Mouse (Mus musculus) common myeloid progenitor, adult 5-6 weeks (primary cell): Measurements from ENCODE around the gene Slc8a3. TPM values are rescaled to one million over a fixed set of nuclear protein-coding genes. Genes with fewer than 3 reads are reported as not detected.

ENCODE experiments used
- ATAC-seq: replicated peaks from 2 replicates; pipeline ENCODE4 v1.8.0; 2016; ENCODE audit warnings: low read depth, mild to moderate bottlenecking, moderate TSS enrichment, inconsistent platforms; ENCODE audit not compliant: poor library complexity, severe bottlenecking
- total RNA-seq: library from RNA; stranded (forward); fragments of 200-1000, 187-1606 nt; gene quantifications from 2 replicates; pipeline ENCODE4 v1.2.3, GENCODE M21; 2017

Slc8a3 gene
- total RNA-seq, 1 experiment from 2014 or later, result not detected

DNA sequence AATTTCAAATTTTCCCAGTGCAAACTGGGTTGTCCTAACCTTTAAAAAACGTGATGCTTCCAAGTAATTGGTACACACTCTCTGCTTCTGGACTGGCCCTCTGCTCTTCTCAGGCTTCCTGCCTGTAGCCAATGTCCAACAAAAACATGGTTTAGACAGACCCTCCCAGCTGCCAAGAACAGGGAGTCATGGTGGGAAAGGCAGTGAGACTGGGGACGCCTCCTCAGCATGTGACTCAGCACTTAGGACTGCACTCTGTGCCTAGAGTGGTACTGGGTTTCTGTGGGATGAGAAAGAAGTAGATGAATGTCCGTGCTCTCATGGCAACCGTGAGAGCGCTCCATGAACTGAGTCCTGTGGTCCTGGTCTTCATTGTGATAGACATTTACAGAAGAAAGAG, 182.1 kb downstream of the Slc8a3 start:
- no peak for ATAC-seq

- no peak for ATAC-seq
These were observed 185.0 kb downstream of the Slc8a3 start for GRCm38 (mm10) chr12:81147956-81148355.

Other genes starting within 250 kb of the Slc8a3 start
- gene Gm4787, start 46.3 kb upstream of the Slc8a3 start, total RNA-seq, result 0.37 and 1.2 TPM in 2 replicates
- 0.46 and 0.92 TPM in 2 replicates for gene Adam4, start 88.8 kb upstream of the Slc8a3 start, total RNA-seq
- 98.0 and 150 TPM in 2 replicates for gene Cox16, start 151.9 kb upstream of the Slc8a3 start, total RNA-seq
- gene Gm20498, start 199.7 kb upstream of the Slc8a3 start, total RNA-seq, result 24.3 and 24.4 TPM in 2 replicates
- 42.8 and 50.6 TPM in 2 replicates for gene Synj2bp, start 199.7 kb upstream of the Slc8a3 start, total RNA-seq
- gene Adam21, start 235.3 kb upstream of the Slc8a3 start, total RNA-seq, result not detected in 2 replicates